Mouse (Mus musculus) cerebellum, adult 2 months (tissue): ENCODE results near the gene Kirrel. TPM values are rescaled to one million over a fixed set of nuclear protein-coding genes. Genes with fewer than 3 reads are reported as not detected.

Experiments used
- DNase-seq, 2 experiments: peaks; one replicate each; pipeline ENCODE4 v3.0.0; 2021
- H3K27ac ChIP-seq: fragments of 200-500 bp; 2 replicates; pipeline ENCODE4 v1.5.1; 2012; ENCODE audit warnings: low read length, control low read depth, inconsistent platforms; ENCODE audit not compliant: insufficient read depth
- H3K27me3 ChIP-seq: fragments of 200-500 bp; 2 replicates; pipeline ENCODE4 v1.6.1; 2012; ENCODE audit warnings: inconsistent platforms, mild to moderate bottlenecking, low read length, moderate library complexity; ENCODE audit not compliant: control insufficient read depth, insufficient read depth
- H3K4me1 ChIP-seq: fragments of 200-500 bp; 2 replicates; pipeline ENCODE4 v1.6.1; 2011; ENCODE audit warnings: low read length; ENCODE audit not compliant: control insufficient read depth, insufficient read depth
- H3K4me3 ChIP-seq: fragments of 200-500 bp; replicated peaks from 2 replicates; pipeline ENCODE3; 2011; ENCODE audit warnings: mild to moderate bottlenecking, low read depth, low read length, control low read depth; ENCODE audit not compliant: insufficient read depth
- CTCF ChIP-seq: fragments of 200-500 bp; IDR thresholded peaks from 2 replicates; pipeline ENCODE4 v1.5.1; 2011; ENCODE audit warnings: low read depth, mild to moderate bottlenecking, control low read depth, low read length, moderate library complexity, borderline replicate concordance; ENCODE audit not compliant: insufficient read depth
- POLR2A ChIP-seq: fragments of 200-500 bp; IDR thresholded peaks from 2 replicates; pipeline ENCODE4 v1.6.1; 2011; ENCODE audit warnings: low read length, control low read depth, borderline replicate concordance; ENCODE audit not compliant: insufficient read depth
- WGBS: fragments of 180-500 bp; shearing (Covaris S2); methylation state at CpG from one replicate; pipeline ENCODE4 v1.1.7; 2018; 5-methylcytosine and 5-hydroxymethylcytosine counted together
- polyA plus RNA-seq: library from polyadenylated mRNA; depleted of rRNA; stranded (reverse); fragments of >200 nt; gene quantifications from 2 replicates; pipeline ENCODE4 v1.2.3, GENCODE M21; 2012

Gene Kirrel
- polyA plus RNA-seq, 1 experiment, result 5.6 TPM

DNA sequence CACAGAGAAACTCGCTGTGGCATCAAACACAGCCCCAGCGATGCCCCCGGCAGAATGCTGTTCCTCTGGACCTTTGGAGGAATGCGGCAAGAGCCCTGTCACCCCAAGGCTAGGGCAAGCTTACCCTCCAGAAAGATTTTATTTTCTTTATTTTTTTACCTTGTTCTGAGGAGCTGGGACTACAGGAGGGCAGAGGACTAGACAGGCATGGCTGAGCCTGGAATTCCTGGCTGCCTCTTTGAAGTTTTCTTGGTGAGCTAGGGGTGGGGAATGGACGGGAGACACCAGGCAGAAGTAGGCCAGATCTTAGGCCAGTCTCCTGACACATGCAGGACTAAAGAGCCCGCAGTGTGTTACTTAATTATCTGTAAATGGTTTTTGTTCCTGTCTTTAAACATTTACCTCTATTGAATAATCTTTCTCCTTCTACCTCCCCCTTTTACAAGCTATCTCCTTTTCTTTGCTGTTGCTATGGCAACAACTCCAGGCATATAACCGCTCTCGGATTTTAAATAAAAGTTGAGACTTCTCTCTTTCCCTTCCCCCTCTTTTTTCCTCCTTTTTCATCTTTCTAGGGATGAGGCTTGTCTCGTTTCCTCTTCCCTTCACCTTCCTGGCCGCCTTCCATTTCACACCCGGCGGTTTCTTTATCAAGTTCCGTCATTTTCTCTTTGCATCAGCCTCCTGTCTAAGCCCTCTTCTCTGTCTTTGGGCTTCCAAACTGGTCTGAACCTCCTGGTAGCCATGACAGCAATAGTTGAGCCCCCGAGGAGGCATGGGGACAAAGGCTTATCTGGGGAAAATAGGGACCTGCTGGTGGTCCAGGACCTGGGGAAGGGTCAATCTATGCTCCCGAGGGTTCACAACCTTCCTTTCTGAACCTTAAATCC lies 19.9 kb downstream of the Kirrel start:
- H3K27ac ChIP-seq, result no peak overlapping the region
- 49% methylated on average over 15 of the region's 15 CpGs for WGBS
- no peaks in the 10 kb centered on the region for H3K27me3 ChIP-seq
- no peak overlapping the region for H3K4me3 ChIP-seq
- DNase-seq, result no peak
- no peak for TF ChIP-seq CTCF
- no peak for TF ChIP-seq POLR2A
- H3K4me1 ChIP-seq, result no peaks in the 10 kb centered on the region

GRCm38 (mm10) chr3:87153038-87153437 lies 21.5 kb downstream of the Kirrel start:
- DNase-seq, result no peak
- H3K4me3 ChIP-seq, result no peak overlapping the region
- no peaks in the 10 kb centered on the region for H3K27me3 ChIP-seq
- TF ChIP-seq POLR2A (no peak), CTCF (no peak)
- whole genome bisulfite sequencing, result 37% methylated on average over 2 of the region's 2 CpGs
- H3K27ac ChIP-seq, result no peak overlapping the region
- H3K4me1 ChIP-seq, result no peaks in the 10 kb centered on the region

GRCm38 (mm10) chr3:87152111-87152738 lies 22.3 kb downstream of the Kirrel start:
- Histone ChIP-seq H3K27me3 (no peaks in the 10 kb centered on the region), H3K4me1 (no peaks in the 10 kb centered on the region), H3K4me3 (no peak overlapping the region), H3K27ac (no peak overlapping the region)
- 76% methylated on average over 4 of the region's 4 CpGs for WGBS
- DNase-seq, result no peak
- TF ChIP-seq CTCF (no peak), POLR2A (no peak)

DNA sequence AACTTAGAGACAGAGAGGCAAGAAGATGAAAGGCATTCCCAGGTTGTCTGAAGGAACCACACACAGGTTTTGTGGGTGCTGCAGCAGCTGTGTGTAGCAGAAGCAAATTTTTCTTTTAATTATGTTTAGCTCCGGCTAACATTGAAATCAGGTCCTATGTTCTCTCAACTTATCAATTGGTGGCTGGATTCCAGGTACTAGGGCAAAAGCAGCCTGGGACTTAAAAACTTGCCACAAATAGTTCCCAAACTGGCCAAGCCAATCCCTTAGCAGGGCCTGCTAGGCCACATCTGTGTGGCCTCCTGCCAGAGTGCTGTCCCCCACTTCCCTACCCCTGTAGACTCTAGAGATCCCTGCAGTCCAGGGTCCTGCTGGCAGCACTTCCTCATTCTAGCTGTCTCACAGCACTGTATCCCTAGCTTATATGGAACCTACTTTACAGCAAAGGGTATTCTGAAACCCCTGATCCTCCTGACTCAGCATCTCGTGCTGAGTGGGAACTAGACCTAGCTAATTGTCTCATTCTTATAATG lies 23.2 kb downstream of the Kirrel start:
- WGBS, result 78% methylated on average over 2 of the region's 2 CpGs
- no peak for DNase-seq
- Histone ChIP-seq H3K27me3 (no peaks in the 10 kb centered on the region), H3K4me3 (no peak overlapping the region), H3K27ac (no peak overlapping the region), H3K4me1 (no peaks in the 10 kb centered on the region)
- TF ChIP-seq CTCF, result no peak
- no peak for TF ChIP-seq POLR2A

DNA sequence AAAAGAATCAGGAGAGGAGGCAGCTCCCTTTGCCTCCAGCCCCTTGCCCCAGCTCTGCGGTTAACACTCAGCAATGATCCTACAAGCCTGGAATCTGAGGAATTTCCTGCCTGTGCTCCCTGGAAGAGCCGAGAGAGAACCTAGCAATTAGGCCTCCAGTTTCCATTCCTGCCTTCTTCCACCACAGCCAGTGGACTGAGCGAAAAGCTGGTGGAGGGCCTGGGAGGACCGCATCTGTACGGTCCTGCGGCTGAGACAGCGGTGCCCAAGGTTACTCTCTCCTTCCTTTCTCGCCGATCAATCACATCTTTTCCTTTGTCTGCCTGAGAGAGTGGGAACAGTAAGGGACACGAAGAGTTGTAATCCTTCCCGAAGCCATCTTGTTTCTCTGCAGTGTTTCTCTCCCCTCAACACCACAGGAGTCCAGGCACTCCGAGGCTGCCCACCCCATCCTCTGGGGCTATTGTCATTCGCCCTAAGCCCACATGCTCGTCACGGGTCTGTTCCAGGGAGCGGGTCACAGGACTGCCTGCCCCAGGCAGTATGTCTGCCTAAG lies 23.8 kb downstream of the Kirrel start:
- WGBS, result 40% methylated on average over 16 of the region's 16 CpGs
- no peak overlapping the region for H3K4me3 ChIP-seq
- no peak overlapping the region for H3K27ac ChIP-seq
- H3K4me1 ChIP-seq, result no peaks in the 10 kb centered on the region
- H3K27me3 ChIP-seq, result no peaks in the 10 kb centered on the region
- TF ChIP-seq POLR2A, result no peak
- no peak for TF ChIP-seq CTCF
- no peak for DNase-seq

GRCm38 (mm10) chr3:87150056-87150688 lies 24.4 kb downstream of the Kirrel start:
- Histone ChIP-seq H3K27me3 (no peaks in the 10 kb centered on the region), H3K27ac (no peak overlapping the region), H3K4me1 (no peaks in the 10 kb centered on the region), H3K4me3 (no peak overlapping the region)
- WGBS, result 64% methylated on average over 8 of the region's 8 CpGs
- DNase-seq, result no peak
- TF ChIP-seq CTCF, result no peak
- no peak for TF ChIP-seq POLR2A

GRCm38 (mm10) chr3:87149425-87149824 lies 25.1 kb downstream of the Kirrel start:
- Histone ChIP-seq H3K4me1 (no peaks in the 10 kb centered on the region), H3K4me3 (no peak overlapping the region), H3K27ac (no peak overlapping the region), H3K27me3 (no peaks in the 10 kb centered on the region)
- 73% methylated on average over 10 of the region's 10 CpGs for WGBS
- DNase-seq, result no peak
- no peak for TF ChIP-seq CTCF
- no peak for TF ChIP-seq POLR2A
